Mouse (Mus musculus) natural killer cell, adult 2 months (primary cell): ENCODE data around the gene Odf2l.

Experiments
- DNase-seq, 2 experiments: peaks; one replicate each; pipeline ENCODE4 v3.0.0; 2022; ENCODE audit warnings: low spot score in 2 of 2

Odf2l gene

DNA sequence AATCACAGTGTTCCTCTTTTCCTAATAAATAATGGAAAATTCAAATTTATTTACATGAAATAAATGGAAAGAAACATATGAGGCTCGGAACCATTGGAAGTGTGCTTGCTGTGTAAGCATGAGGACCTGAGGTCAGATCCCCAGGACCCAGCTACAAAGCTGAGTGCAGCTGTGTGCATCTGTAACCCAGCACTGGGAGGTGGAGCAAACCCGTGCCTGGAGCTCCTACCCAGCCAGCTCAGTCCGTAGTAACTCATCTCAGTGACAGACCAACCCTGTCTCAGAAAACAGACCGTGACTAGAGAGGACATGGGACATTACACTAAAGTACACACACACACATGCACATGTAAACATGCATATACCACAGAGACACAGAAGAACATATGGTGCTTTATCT is 21.8 kb downstream of the Odf2l start:
- no peak for DNase-seq

DNA sequence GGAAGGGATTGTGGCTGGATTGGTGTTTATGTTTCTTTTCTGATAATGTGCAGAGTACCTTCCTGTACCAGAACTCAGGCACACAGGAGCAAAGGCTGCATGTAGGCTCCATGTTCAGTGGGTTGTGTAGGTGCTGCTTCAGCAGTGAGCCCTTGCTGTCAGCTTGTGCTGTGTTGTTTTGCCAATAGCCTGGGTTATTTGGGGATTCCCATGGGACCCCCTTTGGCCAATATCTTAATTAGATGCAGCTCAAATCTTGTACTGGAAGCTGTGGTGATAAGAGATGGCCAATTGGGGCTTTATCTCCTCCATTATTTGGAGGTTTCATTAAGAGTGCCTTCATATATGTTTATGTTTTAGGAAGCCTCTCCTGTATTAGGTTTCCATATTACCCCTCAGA is 24.5 kb downstream of the Odf2l start:
- DNase-seq: no peak

DNA sequence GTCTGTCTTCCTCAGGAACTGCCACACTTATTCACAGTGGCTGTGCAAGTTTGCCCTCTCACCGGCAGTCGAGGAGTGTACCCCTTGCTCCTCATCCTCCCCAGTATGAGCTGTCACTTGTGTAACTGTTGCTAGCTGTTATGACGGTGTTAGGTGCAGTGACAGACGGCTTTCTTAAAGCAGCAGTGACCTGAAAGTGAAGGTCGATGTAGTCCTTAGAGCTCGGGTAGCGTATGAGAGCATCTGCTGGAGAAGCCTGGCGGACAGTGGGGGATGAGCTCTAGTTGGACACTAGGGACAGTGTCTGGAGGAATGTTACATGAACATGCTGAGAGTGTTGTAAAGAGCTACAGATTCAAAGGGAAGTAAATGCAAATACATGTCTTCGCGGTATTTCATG is 25.5 kb downstream of the Odf2l start:
- no peak for DNase-seq

DNA sequence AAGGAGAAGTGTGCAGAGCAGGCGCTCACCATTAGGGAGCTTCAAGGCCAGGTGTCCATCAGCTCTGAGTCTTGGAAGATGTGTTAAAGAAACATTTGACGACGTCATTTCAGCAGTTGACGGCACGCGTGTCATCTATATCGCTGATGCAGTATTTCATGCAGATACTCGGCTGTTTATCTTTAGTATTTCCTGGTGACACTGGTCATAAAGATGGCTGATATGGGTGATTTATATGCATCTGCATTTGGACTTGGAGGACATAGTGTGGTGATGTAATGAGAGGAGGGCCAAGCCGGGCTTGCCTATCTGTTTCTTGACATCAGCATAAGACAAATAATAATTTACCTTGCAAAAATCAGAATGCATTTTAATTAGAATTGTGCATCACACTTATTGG is 28.5 kb downstream of the Odf2l start:
- no peak for DNase-seq

DNA sequence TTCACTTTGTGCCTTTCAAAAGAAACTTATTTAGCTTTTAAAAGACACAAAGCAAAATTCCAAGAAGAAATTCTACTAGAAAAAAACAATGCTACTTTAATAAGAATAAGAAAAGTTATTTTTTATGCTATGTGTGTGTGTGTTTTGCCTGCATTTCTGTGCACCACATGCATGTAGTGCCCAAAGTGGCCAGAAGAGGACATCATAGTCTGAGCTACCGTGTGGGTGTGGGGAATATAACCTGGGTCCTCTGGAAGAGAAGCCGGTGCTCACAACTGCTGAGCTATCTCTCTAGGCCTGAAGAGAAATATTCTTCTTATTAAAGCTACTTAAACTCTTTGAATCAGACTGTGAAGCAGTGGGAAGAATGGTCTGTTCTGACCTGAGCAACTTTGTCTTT is 29.1 kb downstream of the Odf2l start:
- no peak for DNase-seq

DNA sequence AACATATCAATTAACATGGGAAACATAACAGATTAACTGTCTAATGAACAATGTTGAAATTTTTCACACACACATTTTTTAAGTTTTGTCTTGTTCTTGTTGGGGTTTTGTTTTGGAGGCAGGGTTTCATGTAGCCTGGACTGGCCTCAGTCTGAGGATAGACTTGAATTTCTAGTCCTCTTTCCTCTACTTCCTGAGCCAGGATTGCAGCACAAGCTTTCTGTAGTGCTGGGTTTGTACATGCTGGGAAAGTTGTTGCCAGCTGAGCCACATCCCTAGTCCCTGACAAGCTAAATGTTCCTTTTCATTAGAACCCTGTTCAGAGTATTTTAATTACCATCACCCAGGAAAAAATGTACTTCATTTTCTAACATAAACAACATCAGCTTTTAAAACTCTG is 29.6 kb downstream of the Odf2l start:
- no peak for DNase-seq

DNA sequence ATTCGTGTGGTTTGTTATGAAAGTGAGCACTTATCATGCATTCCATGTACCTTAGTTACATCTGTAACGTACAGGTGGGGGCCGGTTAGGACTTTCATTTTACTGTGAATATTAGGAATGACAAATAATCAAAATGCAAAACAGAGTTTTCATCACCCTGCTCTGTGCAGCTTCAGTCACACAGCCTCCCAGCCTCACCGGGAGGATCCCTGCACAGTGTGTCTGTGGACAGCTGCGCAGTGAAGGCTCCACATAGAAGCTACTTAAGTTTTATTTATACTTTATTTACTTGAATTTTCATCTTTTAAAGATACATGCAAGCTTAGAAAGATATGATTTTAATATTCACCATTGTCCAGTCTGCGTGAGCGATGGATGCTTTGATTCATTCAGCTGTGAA is 32.7 kb downstream of the Odf2l start:
- no peak for DNase-seq

DNA sequence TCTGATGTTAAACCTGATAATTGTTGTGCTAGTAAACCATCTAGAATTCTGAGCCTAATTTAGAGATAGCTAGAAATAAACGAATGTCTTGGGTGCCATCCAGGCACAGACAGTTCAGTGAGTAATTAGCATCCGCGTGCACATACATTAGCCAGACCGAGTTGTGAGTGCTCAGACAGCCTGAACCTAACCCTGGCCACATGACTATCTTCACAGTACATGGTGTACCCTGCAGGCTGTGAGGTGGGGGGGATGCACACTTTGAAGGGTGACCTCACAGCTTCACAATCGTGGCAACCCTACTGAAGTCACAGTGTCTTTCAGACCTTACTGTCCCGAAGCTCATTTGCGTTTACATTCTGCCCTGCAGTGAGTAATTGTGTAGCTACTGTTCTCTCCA is 33.5 kb downstream of the Odf2l start:
- DNase-seq: no peak

DNA sequence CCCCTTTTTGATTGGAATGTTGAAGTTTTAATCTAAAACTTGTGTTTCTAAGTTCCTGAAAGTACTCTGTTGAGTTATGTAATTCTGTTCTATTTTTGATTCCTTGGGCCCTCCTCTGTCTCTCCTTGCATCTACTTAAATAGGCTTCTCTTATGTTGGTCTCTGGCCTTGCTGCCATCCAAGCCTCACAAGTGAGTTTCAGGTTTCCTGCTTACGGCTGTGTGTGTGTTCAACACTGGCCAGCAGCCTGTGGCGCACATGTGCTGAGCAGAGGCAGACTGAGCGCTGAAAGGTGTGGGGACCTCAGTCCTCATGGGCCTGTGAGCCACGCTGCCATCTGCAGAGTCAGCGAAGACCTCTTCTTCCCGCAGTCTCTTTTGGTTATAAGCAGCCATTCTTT is 38.5 kb downstream of the Odf2l start:
- no peak for DNase-seq

DNA sequence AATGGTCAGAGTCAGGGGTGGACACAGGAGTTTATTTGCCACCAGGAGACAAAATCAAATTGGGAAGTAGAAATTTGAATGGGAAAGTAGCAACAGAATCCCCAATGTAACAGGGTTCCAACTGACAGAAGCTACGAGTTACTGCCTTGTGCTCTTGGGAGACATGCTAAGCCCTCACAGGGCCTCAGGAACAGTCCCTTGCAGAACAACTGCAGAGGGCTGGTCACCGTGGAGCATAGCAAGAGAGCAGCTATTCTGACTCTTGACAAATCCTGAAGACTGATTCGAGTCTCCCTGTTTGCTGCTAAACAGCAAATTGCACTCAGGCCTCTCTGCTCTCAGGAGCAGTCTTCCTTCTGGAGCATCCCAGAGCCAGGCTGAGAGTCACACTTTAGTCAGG is 40.1 kb downstream of the Odf2l start:
- DNase-seq: no peak

DNA sequence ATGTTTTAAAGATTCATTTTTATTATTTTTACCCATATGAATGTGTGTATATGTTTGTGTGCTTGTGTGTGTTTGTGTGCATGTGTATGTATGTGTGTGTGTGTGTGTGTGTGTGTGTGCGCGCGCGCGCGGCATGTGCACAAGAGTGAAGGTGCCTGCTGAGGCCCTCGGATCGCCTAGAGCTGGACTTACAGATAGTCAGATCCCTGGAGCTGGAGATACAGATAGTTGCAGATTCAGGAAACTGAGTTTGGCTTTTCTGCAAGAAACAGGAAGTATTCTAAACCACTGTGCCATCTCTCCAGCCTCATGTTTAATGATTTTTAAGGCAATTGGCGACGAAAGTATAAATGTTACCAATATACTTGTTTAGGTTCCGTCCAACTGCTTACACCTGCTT is 48.4 kb downstream of the Odf2l start:
- DNase-seq: no peak

DNA sequence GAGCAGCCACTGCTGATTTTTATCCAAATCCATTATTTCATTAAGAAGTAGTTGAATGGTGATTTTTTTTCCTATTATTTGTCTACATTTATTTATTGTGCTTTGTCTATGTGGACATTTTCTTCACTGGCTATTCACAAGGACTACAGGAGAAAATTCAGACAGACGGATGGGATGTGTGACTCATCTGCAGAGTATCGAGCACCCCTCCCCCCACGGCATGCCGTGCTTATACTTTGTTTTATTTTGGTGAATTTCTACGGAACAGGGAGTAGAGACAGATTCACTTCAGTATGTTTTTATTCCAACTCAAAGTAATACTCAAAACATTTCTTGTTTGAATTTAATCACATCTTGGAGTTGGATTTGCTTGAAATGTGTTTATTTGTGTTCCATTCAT is 49.4 kb downstream of the Odf2l start:
- no peak for DNase-seq

DNA sequence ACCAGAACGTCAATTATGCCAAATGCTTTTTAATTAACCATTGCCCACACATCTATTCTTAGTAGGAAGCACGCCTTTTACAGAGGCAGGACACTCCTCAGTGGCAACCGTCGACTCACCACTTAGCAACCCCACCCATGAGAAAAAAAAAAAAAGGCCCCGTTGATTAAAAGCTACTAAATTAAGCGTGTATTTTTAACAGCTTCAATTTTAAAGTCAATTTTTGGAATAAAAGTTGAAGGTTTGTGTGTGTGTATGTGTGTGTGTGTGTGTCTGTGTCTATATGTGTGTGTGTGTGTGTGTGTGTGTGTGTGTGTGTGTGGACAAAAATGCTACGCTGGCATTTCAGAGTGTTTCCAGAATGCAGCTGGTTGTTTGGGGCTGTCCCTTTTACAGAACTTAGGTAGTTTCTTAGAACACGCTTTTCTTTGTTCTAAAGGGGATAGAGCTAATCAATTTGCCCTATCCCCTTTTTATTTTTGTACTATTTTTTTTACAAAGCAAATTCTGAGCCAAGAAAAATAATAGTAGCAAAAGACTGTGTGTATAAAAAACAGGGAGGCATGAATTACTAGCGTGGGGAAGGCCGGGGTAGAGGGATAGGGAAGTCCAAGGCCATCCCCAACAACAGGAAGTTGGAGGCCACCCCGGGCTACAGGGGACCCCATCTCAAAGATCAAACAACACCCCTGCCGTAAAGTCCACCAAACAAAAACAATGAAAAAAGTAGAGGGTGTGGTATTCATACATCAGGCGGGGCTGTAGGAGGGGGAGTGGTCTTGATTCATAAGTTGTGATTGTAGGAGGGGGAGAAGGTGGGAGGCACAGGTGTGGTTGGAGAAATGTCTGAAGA is 50.7 kb downstream of the Odf2l start:
- DNase-seq: no peak

DNA sequence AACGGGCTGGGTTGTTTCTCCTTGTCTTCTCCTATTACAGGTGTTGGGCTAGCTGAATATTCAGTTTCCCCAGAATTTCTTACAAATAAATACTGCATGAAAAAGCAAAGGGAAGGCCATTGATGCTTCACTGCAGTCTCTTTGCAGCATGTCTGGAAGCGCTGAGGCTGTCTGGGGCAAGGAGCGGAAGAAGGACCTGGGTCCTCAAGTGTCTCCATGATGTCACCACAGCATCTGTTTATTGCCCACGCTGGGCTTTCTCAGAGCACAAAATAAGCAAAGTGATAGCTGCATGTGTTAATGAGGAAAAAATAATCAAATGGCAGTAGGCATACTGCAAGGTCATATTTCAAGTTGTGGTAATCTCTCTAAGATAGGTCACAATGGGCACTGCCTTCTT is 51.6 kb downstream of the Odf2l start:
- DNase-seq: no peak

DNA sequence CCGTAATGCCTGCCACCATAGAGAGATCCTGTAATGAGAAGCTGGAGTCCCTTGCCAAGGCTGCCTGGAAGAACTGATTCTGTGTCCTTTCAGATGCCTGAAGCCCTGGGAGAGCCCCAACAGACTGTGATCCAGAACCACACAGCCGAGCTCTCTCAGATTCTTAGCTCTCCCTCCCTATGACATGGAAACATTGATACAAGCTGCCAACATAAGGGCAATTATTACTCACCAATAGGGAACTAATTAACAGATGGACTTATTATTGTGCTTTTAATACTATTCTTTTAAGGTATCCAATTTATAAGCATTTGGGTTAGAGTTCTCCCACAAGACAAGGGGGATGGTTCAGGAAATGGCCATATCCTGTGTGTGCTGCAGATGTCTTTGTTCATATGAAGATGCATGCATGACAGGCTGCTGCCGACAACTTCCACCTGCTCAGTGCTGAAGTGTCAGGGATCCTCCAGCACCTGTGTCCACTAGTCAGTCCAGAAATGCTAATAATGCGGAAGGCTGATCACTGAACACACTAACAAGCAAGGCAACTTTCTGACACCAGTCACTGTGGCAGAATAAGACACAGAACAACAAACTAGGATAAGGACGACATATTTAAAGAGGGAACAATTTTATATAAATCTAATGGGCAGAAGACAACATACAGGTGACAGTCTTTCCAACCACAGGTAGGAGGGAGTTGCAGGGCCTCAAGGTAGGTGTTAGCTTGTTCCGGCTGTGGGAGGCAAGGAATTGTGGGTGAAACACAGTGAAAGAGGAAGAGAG is 52.4 kb downstream of the Odf2l start:
- DNase-seq: no peak

DNA sequence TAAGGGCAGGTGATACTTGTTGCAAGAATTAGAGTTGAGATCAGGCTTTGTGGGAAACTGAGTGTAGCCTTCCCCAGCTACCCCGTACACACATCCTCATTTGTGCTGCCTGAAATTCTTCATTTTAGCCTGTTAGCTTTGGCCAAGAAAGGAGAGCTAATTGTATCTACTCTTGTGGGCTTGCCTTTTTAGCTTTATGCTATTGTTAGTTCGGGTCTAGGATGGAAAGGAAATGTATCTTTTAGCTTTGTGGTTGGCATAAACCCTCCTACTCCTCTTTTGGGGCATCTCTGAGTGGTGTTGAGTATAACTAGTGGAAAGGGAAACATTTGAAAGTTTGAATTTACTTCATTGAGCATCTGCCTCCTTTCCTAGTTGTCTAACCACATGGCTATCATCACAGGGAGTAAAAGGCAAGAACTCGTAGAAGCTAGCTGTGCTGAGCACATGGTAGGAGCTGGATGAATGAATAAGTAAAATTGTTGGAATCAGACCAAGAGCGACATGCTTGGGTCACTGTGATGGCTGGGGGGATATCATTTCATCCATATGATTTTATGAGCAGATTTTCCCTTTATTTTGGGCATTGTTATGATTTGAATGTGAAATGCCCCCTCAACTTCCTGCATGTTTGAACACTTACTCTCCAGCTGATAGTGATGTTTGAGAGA is 53.1 kb downstream of the Odf2l start:
- DNase-seq: no peak

DNA sequence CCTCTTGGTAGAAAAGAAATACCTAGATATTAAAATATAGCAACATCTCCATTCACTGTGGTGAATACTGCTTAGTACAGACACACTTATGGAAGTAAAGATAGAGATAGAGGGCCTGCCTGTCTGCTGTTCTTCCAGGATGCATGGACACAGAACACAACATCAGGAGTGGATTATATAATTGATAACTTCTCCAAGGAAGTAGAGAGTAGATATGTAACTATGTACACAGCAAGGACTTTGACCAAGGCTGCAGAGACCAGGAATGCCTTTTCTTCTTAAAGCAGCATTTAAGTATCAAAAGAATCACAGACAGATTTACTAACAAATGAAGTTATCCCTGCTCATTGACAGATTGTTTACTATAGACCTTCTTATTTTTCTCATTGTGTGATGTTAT is 66.3 kb downstream of the Odf2l start:
- DNase-seq: no peak

DNA sequence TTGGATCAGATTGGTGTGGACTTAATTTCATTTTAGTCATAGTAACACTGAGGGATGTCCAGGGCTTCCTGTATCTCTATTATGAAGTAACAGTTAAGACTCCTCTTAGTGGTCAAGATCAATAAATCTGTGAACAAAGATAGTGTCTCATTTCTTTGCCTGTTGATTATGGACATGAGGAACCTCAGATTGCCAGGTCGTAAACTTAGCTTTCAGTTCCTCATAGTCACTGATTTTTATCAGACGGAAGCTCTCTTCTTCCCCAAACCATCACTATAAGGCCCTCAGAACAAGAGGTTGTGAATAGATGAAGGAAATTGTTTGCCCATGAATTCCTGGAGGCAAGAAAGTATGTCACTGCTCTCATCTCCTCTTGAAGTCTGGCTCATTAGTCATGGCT is 73.6 kb downstream of the Odf2l start:
- DNase-seq: no peak

DNA sequence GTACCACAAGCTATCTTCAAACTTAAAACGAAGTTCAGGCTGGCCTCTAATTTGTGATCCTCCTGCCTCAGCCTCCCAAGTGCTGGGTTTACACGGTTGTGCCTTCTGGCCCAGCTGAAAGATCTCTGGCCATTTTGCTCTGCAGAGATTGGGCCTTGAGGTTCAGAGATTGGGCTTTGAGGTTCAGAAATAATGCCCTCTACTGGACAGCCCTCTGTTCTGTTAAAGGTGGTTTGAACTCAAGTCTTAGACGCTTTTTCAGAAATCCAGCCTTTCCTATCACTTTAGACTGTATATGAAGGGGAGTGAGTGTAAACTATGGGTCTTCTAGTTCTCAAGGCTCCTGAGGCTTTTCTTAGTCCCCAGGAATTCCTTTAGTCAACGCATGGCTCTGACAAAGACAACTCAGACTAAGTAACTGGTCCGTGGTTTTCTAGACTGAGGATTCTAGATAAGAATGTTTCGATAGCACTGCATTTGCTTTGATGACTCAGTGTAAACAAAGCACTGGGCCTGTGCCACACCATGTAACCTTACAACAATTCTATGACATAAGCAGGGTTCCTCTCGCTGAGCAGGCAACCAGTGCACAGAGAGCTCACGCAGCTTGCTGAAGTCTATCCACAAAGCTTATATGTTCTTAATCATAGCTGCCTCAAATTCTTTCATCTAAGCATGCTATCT is 77.0 kb downstream of the Odf2l start:
- no peak for DNase-seq

DNA sequence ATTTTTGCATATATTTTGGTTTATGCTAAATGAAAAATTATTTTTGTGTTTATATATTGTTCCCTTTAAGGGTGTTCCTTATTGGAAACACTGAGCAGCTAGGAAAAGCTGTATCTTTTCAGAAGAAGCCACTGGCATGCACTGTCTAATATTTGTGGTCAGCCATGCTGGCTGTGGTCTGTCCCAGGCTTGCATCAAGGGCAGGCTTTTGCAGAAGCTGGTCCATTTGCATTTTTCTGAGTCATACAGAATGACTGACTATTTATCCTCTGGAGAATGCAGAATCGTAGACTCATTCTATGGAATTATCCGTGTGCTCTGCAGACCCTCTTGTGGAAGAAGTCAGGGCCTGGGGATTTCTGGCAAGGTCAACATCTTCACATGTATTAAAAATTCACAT is 79.7 kb downstream of the Odf2l start:
- no peak for DNase-seq
